Mouse (Mus musculus) mouse trophoblast stem cell (cell line): Measurements from ENCODE around the gene Bace2.

Experiments used
- in situ Hi-C, 2 experiments: fragments of 300-500 bp; cut with MseI, MboI; formaldehyde crosslinking; loops; 2 replicates in 1 of 2; 3 replicates in 1 of 2; pipeline ENCODE4 v1.15.1; 2025

Bace2 gene

GRCm38 (mm10) chr16:97401741-97402140 lies 45.2 kb downstream of the Bace2 start:
- in situ Hi-C loops = no loop called here

- in situ Hi-C loops = no loop called here
Measured at GRCm38 (mm10) chr16:97402213-97402785, 45.8 kb downstream of the Bace2 start.

GRCm38 (mm10) chr16:97405476-97406012 lies 49.0 kb downstream of the Bace2 start:
- in situ Hi-C loops = no loop called here

- in situ Hi-C loops = no loop called here
Measured at GRCm38 (mm10) chr16:97417896-97418542, 61.5 kb downstream of the Bace2 start.

GRCm38 (mm10) chr16:97418749-97419453 lies 62.4 kb downstream of the Bace2 start:
- in situ Hi-C loops = no loop called here

- in situ Hi-C loops = no loop called here
Measured at GRCm38 (mm10) chr16:97421671-97422070, 65.1 kb downstream of the Bace2 start.

GRCm38 (mm10) chr16:97423627-97424026 lies 67.1 kb downstream of the Bace2 start:
- in situ Hi-C loops = no loop called here

GRCm38 (mm10) chr16:97428026-97428425 lies 71.5 kb downstream of the Bace2 start:
- in situ Hi-C loops = no loop called here

- in situ Hi-C loops = loop anchor here in 1 of 2 experiments (10.0 kb wide), 1 partner anchor 115 kb away; no protein-coding TSS in a partner anchor
Measured at GRCm38 (mm10) chr16:97430091-97430490, 73.5 kb downstream of the Bace2 start.

- in situ Hi-C loops = loop anchor here in 1 of 2 experiments (10.0 kb wide), 1 partner anchor 117 kb away; no protein-coding TSS in a partner anchor
Measured at GRCm38 (mm10) chr16:97431328-97431727, 74.8 kb downstream of the Bace2 start.

- in situ Hi-C loops = loop anchor here in 1 of 2 experiments (10.0 kb wide), 1 partner anchor 119 kb away; no protein-coding TSS in a partner anchor
Measured at GRCm38 (mm10) chr16:97434206-97434605, 77.7 kb downstream of the Bace2 start.

GRCm38 (mm10) chr16:97437448-97438056 lies 81.0 kb downstream of the Bace2 start:
- in situ Hi-C loops = loop anchor here in 1 of 2 experiments (10.0 kb wide), 1 partner anchor 123 kb away; no protein-coding TSS in a partner anchor

GRCm38 (mm10) chr16:97438191-97438590 lies 81.6 kb downstream of the Bace2 start:
- in situ Hi-C loops = loop anchor here in 1 of 2 experiments (10.0 kb wide), 1 partner anchor 123 kb away; no protein-coding TSS in a partner anchor

GRCm38 (mm10) chr16:97441967-97442366 lies 85.4 kb downstream of the Bace2 start:
- in situ Hi-C loops = no loop called here

GRCm38 (mm10) chr16:97443670-97444263 lies 87.2 kb downstream of the Bace2 start:
- in situ Hi-C loops = no loop called here

GRCm38 (mm10) chr16:97447386-97447785 lies 90.8 kb downstream of the Bace2 start:
- in situ Hi-C loops = no loop called here

- in situ Hi-C loops = no loop called here
Measured at GRCm38 (mm10) chr16:97459831-97460230, 103.3 kb downstream of the Bace2 start.

GRCm38 (mm10) chr16:97461271-97461670 lies 104.7 kb downstream of the Bace2 start:
- in situ Hi-C loops = no loop called here

GRCm38 (mm10) chr16:97462481-97463181 lies 106.1 kb downstream of the Bace2 start, which contains the start of gene Mx1:
Gene Mx1 (minus strand): TSS chr16:97462907.
- in situ Hi-C loops = no loop called here

GRCm38 (mm10) chr16:97466182-97466957 lies 109.8 kb downstream of the Bace2 start:
- in situ Hi-C loops = no loop called here
